Comparison of ENCODE assay signal across 18 mouse cellular contexts in the genomic region with DNA sequence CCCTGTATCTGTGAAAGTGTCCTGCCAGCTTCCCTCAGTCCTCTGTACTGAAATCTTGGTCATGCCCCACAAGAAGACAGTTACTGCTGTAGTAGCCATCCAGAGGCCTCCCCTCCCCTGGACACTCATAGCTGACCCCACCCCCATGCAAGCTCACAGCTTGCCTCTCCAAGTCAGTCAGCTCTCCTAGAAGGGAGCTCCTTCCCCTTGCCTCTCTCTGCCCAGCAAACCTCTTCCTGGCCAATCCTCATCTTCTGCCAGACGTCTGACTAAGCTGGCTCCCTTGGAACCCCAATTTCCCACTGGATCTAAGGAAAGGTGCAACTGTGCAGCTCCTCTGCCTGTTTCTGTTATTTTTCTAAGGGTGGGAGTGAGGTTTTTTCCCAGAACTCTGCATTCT.
"Had no signal": no experiment of that assay in that cellular context is flagged by ENCODE, and none has a peak within 500 bp of the region (broad histone marks: within the 10 kb centered on the region; RNA-seq: fewer than 3 reads in every experiment).

No protein-coding gene starts in this region.

- ATAC-seq: liver, postnatal 0 days; lung, postnatal 0 days had no signal

- H3K4me3 ChIP-seq: liver, embryonic 13.5 days; liver, embryonic 15.5 days; lung, embryonic 15.5 days; megakaryocyte, embryonic 14.5 days; midbrain, embryonic 12.5 days; neural tube, embryonic 12.5 days; stomach, embryonic 15.5 days had no signal

- H3K9ac ChIP-seq: liver, embryonic 13.5 days; liver, embryonic 15.5 days; liver, postnatal 0 days; lung, embryonic 15.5 days; midbrain, embryonic 12.5 days; neural tube, embryonic 12.5 days; stomach, embryonic 15.5 days had no signal

- H3K27me3 ChIP-seq: liver, embryonic 13.5 days; liver, embryonic 15.5 days; lung, embryonic 15.5 days; midbrain, embryonic 12.5 days; neural tube, embryonic 12.5 days; stomach, embryonic 15.5 days had no signal

- H3K36me3 ChIP-seq: liver, embryonic 13.5 days; liver, embryonic 15.5 days; lung, embryonic 15.5 days; midbrain, embryonic 12.5 days; neural tube, embryonic 12.5 days; stomach, embryonic 15.5 days had no signal

- H3K9me3 ChIP-seq: liver, embryonic 13.5 days; liver, embryonic 15.5 days; lung, embryonic 15.5 days; megakaryocyte, embryonic 14.5 days; midbrain, embryonic 12.5 days; neural tube, embryonic 12.5 days; stomach, embryonic 15.5 days had no signal

- H3K27ac ChIP-seq: liver, embryonic 13.5 days; liver, embryonic 15.5 days; lung, embryonic 15.5 days; macrophage; midbrain, embryonic 12.5 days; neural tube, embryonic 12.5 days; stomach, embryonic 15.5 days; stomach, postnatal 0 days had no signal

- DNase-seq: liver, embryonic 13.5 days; liver, postnatal 0 days; lung, adult 2 months; lung, postnatal 14 days; lung, postnatal 36 days; right cerebral cortex, postnatal 14 days; thymus, adult 2 months; thymus, postnatal 25 days; thymus, postnatal 4 days had no signal

- H3K4me1 ChIP-seq: liver, embryonic 13.5 days; liver, embryonic 15.5 days; lung, embryonic 15.5 days; megakaryocyte, embryonic 14.5 days; neural tube, embryonic 12.5 days; stomach, embryonic 15.5 days had no signal

- H3K4me2 ChIP-seq: liver, embryonic 13.5 days; liver, embryonic 15.5 days; lung, embryonic 15.5 days; midbrain, embryonic 12.5 days; neural tube, embryonic 12.5 days; stomach, embryonic 15.5 days had no signal
